Mouse (Mus musculus) limb, embryonic 13.5 days (tissue): ENCODE results near the gene Nr4a3. TPM values are rescaled to one million over a fixed set of nuclear protein-coding genes. Genes with fewer than 3 reads are reported as not detected.
A peak's percentile ranks its signal among the peaks of the same experiment; 100 is the strongest.

Source experiments
- ATAC-seq: fragments of 200-750 bp; cut with Nextera tagmentation; 2 replicates; pipeline ENCODE4 v1.8.0; 2017; ENCODE audit warnings: low read depth, moderate number of reproducible peaks, moderate TSS enrichment; ENCODE audit not compliant: low FRiP score
- H3K27ac ChIP-seq: fragments of 300-500 bp; sonication (generic); 2 replicates; pipeline ENCODE4 v1.5.1; 2015; ENCODE audit warnings: inconsistent platforms, mild to moderate bottlenecking, moderate library complexity
- H3K27me3 ChIP-seq: fragments of 300-500 bp; sonication (generic); 2 replicates; pipeline ENCODE4 v1.6.1; 2015; ENCODE audit warnings: mild to moderate bottlenecking, inconsistent platforms
- H3K36me3 ChIP-seq: fragments of 300-500 bp; sonication (generic); 2 replicates; pipeline ENCODE4 v1.6.1; 2015; ENCODE audit warnings: inconsistent platforms, mild to moderate bottlenecking, moderate library complexity
- H3K4me1 ChIP-seq: fragments of 300-500 bp; sonication (generic); 2 replicates; pipeline ENCODE4 v1.6.1; 2015; ENCODE audit warnings: inconsistent platforms
- H3K4me2 ChIP-seq: fragments of 300-500 bp; sonication (generic); replicated peaks from 2 replicates; pipeline ENCODE4 v1.6.1; 2015; ENCODE audit warnings: inconsistent platforms, mild to moderate bottlenecking, moderate library complexity
- H3K4me3 ChIP-seq: fragments of 300-500 bp; sonication (generic); 2 replicates; pipeline ENCODE4 v1.5.1; 2015; ENCODE audit warnings: moderate library complexity, mild to moderate bottlenecking, inconsistent platforms
- H3K9ac ChIP-seq: fragments of 300-500 bp; sonication (generic); 2 replicates; pipeline ENCODE4 v1.6.1; 2015; ENCODE audit warnings: mild to moderate bottlenecking, inconsistent platforms
- H3K9me3 ChIP-seq: fragments of 300-500 bp; sonication (generic); 2 replicates; pipeline ENCODE4 v1.6.1; 2016; ENCODE audit warnings: inconsistent platforms
- WGBS: fragments of 180-500 bp; shearing (Covaris S2); methylation state at CpG from one replicate; pipeline ENCODE4 v1.1.7; 2015; 5-methylcytosine and 5-hydroxymethylcytosine counted together
- polyA plus RNA-seq: library from polyadenylated mRNA; unstranded; fragments of >200 nt; fragmentation: Nextera tagmentation; extraction: Ambion mirVana; gene quantifications from 2 replicates; pipeline ENCODE4 v1.2.1, GENCODE M21; 2015

Gene Nr4a3
- polyA plus RNA-seq, 1 experiment from 2014 or later = 0.34 TPM

GRCm38 (mm10) chr4:48051086-48051673, 6.2 kb downstream of the Nr4a3 start:
- H3K4me3 ChIP-seq = peak overlapping the region; percentile 39
- 9% methylated on average over 19 of the region's 19 CpGs for whole genome bisulfite sequencing
- no peak for ATAC-seq
- H3K36me3 ChIP-seq = no peaks in the 10 kb centered on the region
- no peak overlapping the region for H3K27ac ChIP-seq
- peaks cover 94% of the 10 kb centered on the region for H3K27me3 ChIP-seq
- H3K9me3 ChIP-seq = no peaks in the 10 kb centered on the region
- peaks cover 36% of the 10 kb centered on the region for H3K4me1 ChIP-seq
- peak overlapping the region; percentile 48 for H3K9ac ChIP-seq
- peak overlapping the region; percentile 66 for H3K4me2 ChIP-seq

GRCm38 (mm10) chr4:48051674-48052121, 6.7 kb downstream of the Nr4a3 start:
- under 1% methylated on average over 37 of the region's 37 CpGs for WGBS
- no peak for ATAC-seq
- H3K27ac ChIP-seq = no peak overlapping the region
- peak overlapping the region; percentile 48 for H3K9ac ChIP-seq
- H3K36me3 ChIP-seq = no peaks in the 10 kb centered on the region
- H3K4me2 ChIP-seq = peak overlapping the region; percentile 66
- H3K9me3 ChIP-seq = no peaks in the 10 kb centered on the region
- H3K4me1 ChIP-seq = peaks cover 31% of the 10 kb centered on the region
- H3K27me3 ChIP-seq = peaks cover 94% of the 10 kb centered on the region
- peak overlapping the region; percentile 39 for H3K4me3 ChIP-seq

GRCm38 (mm10) chr4:48061716-48062115, 16.8 kb downstream of the Nr4a3 start:
- WGBS = 53% methylated on average over 8 of the region's 8 CpGs
- Histone ChIP-seq H3K36me3 (no peaks in the 10 kb centered on the region), H3K27ac (no peak overlapping the region), H3K27me3 (peaks cover 4% of the 10 kb centered on the region), H3K9me3 (no peaks in the 10 kb centered on the region), H3K9ac (no peak overlapping the region), H3K4me3 (no peak overlapping the region), H3K4me2 (no peak overlapping the region), H3K4me1 (no peaks in the 10 kb centered on the region; the same call in 1 of the 2 replicates)
- no peak for ATAC-seq

- H3K27ac ChIP-seq = no peak overlapping the region
- H3K9ac ChIP-seq = no peak overlapping the region
- no peaks in the 10 kb centered on the region for H3K36me3 ChIP-seq
- H3K4me3 ChIP-seq = no peak overlapping the region
- ATAC-seq = no peak
- H3K27me3 ChIP-seq = no peaks in the 10 kb centered on the region
- no peak overlapping the region for H3K4me2 ChIP-seq
- no peaks in the 10 kb centered on the region for H3K9me3 ChIP-seq
- WGBS = 52% methylated on average over 4 of the region's 4 CpGs
- no peaks in the 10 kb centered on the region; the same call in 1 of the 2 replicates for H3K4me1 ChIP-seq
Measured at GRCm38 (mm10) chr4:48064311-48064710, 19.4 kb downstream of the Nr4a3 start.

GRCm38 (mm10) chr4:48066676-48067075, 21.7 kb downstream of the Nr4a3 start:
- Histone ChIP-seq H3K36me3 (no peaks in the 10 kb centered on the region), H3K27me3 (no peaks in the 10 kb centered on the region), H3K27ac (no peak overlapping the region), H3K4me2 (no peak overlapping the region), H3K9ac (no peak overlapping the region), H3K4me1 (no peaks in the 10 kb centered on the region; the same call in 1 of the 2 replicates), H3K4me3 (no peak overlapping the region), H3K9me3 (no peaks in the 10 kb centered on the region)
- no peak for ATAC-seq
- WGBS = 84% methylated on average over 2 of the region's 2 CpGs

GRCm38 (mm10) chr4:48069111-48069510, 24.2 kb downstream of the Nr4a3 start:
- no peaks in the 10 kb centered on the region for H3K4me1 ChIP-seq
- H3K4me2 ChIP-seq = no peak overlapping the region
- no peak overlapping the region for H3K4me3 ChIP-seq
- H3K36me3 ChIP-seq = no peaks in the 10 kb centered on the region
- H3K27me3 ChIP-seq = no peaks in the 10 kb centered on the region
- H3K9ac ChIP-seq = no peak overlapping the region
- ATAC-seq = no peak
- H3K27ac ChIP-seq = no peak overlapping the region
- WGBS = 78% methylated on average over 7 of the region's 7 CpGs
- H3K9me3 ChIP-seq = no peaks in the 10 kb centered on the region

GRCm38 (mm10) chr4:48072006-48072405, 27.1 kb downstream of the Nr4a3 start:
- no peak overlapping the region for H3K4me2 ChIP-seq
- H3K9ac ChIP-seq = no peak overlapping the region
- 81% methylated on average over 3 of the region's 3 CpGs for WGBS
- no peaks in the 10 kb centered on the region for H3K36me3 ChIP-seq
- ATAC-seq = no peak
- H3K4me3 ChIP-seq = no peak overlapping the region
- H3K27me3 ChIP-seq = no peaks in the 10 kb centered on the region
- H3K4me1 ChIP-seq = peaks cover 6% of the 10 kb centered on the region; the same call in 1 of the 2 replicates
- no peak overlapping the region for H3K27ac ChIP-seq
- H3K9me3 ChIP-seq = no peaks in the 10 kb centered on the region

GRCm38 (mm10) chr4:48073325-48073724, 28.4 kb downstream of the Nr4a3 start:
- no peak for ATAC-seq
- Histone ChIP-seq H3K9me3 (no peaks in the 10 kb centered on the region), H3K9ac (no peak overlapping the region), H3K4me2 (no peak overlapping the region), H3K27ac (no peak overlapping the region), H3K4me1 (peaks cover 19% of the 10 kb centered on the region), H3K36me3 (no peaks in the 10 kb centered on the region), H3K4me3 (no peak overlapping the region), H3K27me3 (no peaks in the 10 kb centered on the region)
- 87% methylated on average over 6 of the region's 6 CpGs for WGBS

GRCm38 (mm10) chr4:48074451-48075240, 29.7 kb downstream of the Nr4a3 start:
- no peaks in the 10 kb centered on the region for H3K36me3 ChIP-seq
- H3K27ac ChIP-seq = no peak overlapping the region
- no peak for ATAC-seq
- 86% methylated on average over 5 of the region's 5 CpGs for WGBS
- H3K4me3 ChIP-seq = no peak overlapping the region
- no peaks in the 10 kb centered on the region for H3K27me3 ChIP-seq
- H3K4me1 ChIP-seq = peaks cover 20% of the 10 kb centered on the region
- no peak overlapping the region for H3K4me2 ChIP-seq
- no peaks in the 10 kb centered on the region for H3K9me3 ChIP-seq
- H3K9ac ChIP-seq = no peak overlapping the region

GRCm38 (mm10) chr4:48076693-48077471, 31.9 kb downstream of the Nr4a3 start:
- no peak for ATAC-seq
- Histone ChIP-seq H3K9me3 (no peaks in the 10 kb centered on the region), H3K4me3 (no peak overlapping the region), H3K36me3 (no peaks in the 10 kb centered on the region), H3K27ac (no peak overlapping the region), H3K9ac (no peak overlapping the region), H3K4me2 (no peak overlapping the region), H3K4me1 (peaks cover 20% of the 10 kb centered on the region), H3K27me3 (no peaks in the 10 kb centered on the region)
- 57% methylated on average over 13 of the region's 13 CpGs for WGBS

- H3K4me3 ChIP-seq = no peak overlapping the region
- H3K36me3 ChIP-seq = no peaks in the 10 kb centered on the region
- no peak overlapping the region for H3K9ac ChIP-seq
- 7% methylated on average over 4 of the region's 4 CpGs for WGBS
- no peak for ATAC-seq
- peak overlapping the region; percentile 2; the same call in 1 of the 2 replicates for H3K4me2 ChIP-seq
- H3K4me1 ChIP-seq = peaks cover 20% of the 10 kb centered on the region
- no peaks in the 10 kb centered on the region for H3K9me3 ChIP-seq
- H3K27ac ChIP-seq = no peak overlapping the region
- no peaks in the 10 kb centered on the region for H3K27me3 ChIP-seq
Measured at GRCm38 (mm10) chr4:48078213-48078612, 33.3 kb downstream of the Nr4a3 start.
